Mouse (Mus musculus) 416B (cell line): ENCODE data around the gene Slc16a7.

Experiments used
- DNase-seq: peaks from one replicate; pipeline ENCODE4 v3.0.0; 2011; ENCODE audit warnings: low read depth

Gene Slc16a7

GRCm38 (mm10) chr10:125324149-125324834 is 65.0 kb downstream of the Slc16a7 start:
- no peak for DNase-seq

- no peak for DNase-seq
These were observed 67.5 kb downstream of the Slc16a7 start for GRCm38 (mm10) chr10:125321446-125322428.

GRCm38 (mm10) chr10:125317317-125317716 is 71.9 kb downstream of the Slc16a7 start:
- no peak for DNase-seq

GRCm38 (mm10) chr10:125310855-125311254 is 78.4 kb downstream of the Slc16a7 start:
- DNase-seq, result no peak

GRCm38 (mm10) chr10:125298036-125298435 is 91.2 kb downstream of the Slc16a7 start:
- DNase-seq, result no peak

- no peak for DNase-seq
These were observed 98.9 kb downstream of the Slc16a7 start for GRCm38 (mm10) chr10:125290320-125290719.

- DNase-seq, result no peak
These were observed 100.7 kb downstream of the Slc16a7 start for GRCm38 (mm10) chr10:125288560-125288959.

- no peak for DNase-seq
These were observed 103.9 kb downstream of the Slc16a7 start for GRCm38 (mm10) chr10:125285386-125285785.

GRCm38 (mm10) chr10:125275149-125275848 is 114.0 kb downstream of the Slc16a7 start:
- no peak for DNase-seq

- DNase-seq, result no peak
These were observed 114.6 kb downstream of the Slc16a7 start for GRCm38 (mm10) chr10:125274519-125275148.

- DNase-seq, result no peak
These were observed 115.5 kb downstream of the Slc16a7 start for GRCm38 (mm10) chr10:125273759-125274158.

GRCm38 (mm10) chr10:125271448-125271847 is 117.8 kb downstream of the Slc16a7 start:
- no peak for DNase-seq

GRCm38 (mm10) chr10:125270266-125270665 is 119.0 kb downstream of the Slc16a7 start:
- DNase-seq, result no peak

GRCm38 (mm10) chr10:125266322-125266721 is 122.9 kb downstream of the Slc16a7 start:
- no peak for DNase-seq

GRCm38 (mm10) chr10:125265901-125266300 is 123.4 kb downstream of the Slc16a7 start:
- DNase-seq, result no peak

GRCm38 (mm10) chr10:125265467-125265866 is 123.8 kb downstream of the Slc16a7 start:
- DNase-seq, result no peak

GRCm38 (mm10) chr10:125264938-125265337 is 124.3 kb downstream of the Slc16a7 start:
- no peak for DNase-seq

- DNase-seq, result no peak
These were observed 133.4 kb downstream of the Slc16a7 start for GRCm38 (mm10) chr10:125255904-125256303.

GRCm38 (mm10) chr10:125214536-125214935 is 174.7 kb downstream of the Slc16a7 start:
- no peak for DNase-seq

GRCm38 (mm10) chr10:125213805-125214204 is 175.5 kb downstream of the Slc16a7 start:
- DNase-seq, result no peak

- no peak for DNase-seq
These were observed 201.7 kb downstream of the Slc16a7 start for GRCm38 (mm10) chr10:125187544-125187943.

GRCm38 (mm10) chr10:125185387-125185786 is 203.9 kb downstream of the Slc16a7 start:
- DNase-seq, result no peak
